Mouse (Mus musculus) frontal cortex, postnatal 10 days (tissue): ENCODE measurements around the gene Gm5089.

Experiments used
- DNase-seq, 2 experiments: peaks; one replicate each; pipeline ENCODE4 v3.0.0; 2022; ENCODE audit warnings: low spot score in 2 of 2, mixed read lengths in 1 of 2

Gm5089 gene

GRCm38 (mm10) chr14:122386281-122387130, 64.4 kb downstream of the Gm5089 start:
- DNase-seq: no peak

- DNase-seq: no peak
Measured at GRCm38 (mm10) chr14:122385758-122386157, 65.2 kb downstream of the Gm5089 start.

GRCm38 (mm10) chr14:122385238-122385534, 65.7 kb downstream of the Gm5089 start:
- no peak for DNase-seq
